Mouse (Mus musculus): Measurements from ENCODE around the gene 4930550C14Rik. TPM values are rescaled to one million over a fixed set of nuclear protein-coding genes. Genes with fewer than 3 reads are reported as not detected.

4930550C14Rik gene
- 0.22 and 0.73 TPM in 2 replicates for polyA plus RNA-seq (2012; rRNA removed)

DNA sequence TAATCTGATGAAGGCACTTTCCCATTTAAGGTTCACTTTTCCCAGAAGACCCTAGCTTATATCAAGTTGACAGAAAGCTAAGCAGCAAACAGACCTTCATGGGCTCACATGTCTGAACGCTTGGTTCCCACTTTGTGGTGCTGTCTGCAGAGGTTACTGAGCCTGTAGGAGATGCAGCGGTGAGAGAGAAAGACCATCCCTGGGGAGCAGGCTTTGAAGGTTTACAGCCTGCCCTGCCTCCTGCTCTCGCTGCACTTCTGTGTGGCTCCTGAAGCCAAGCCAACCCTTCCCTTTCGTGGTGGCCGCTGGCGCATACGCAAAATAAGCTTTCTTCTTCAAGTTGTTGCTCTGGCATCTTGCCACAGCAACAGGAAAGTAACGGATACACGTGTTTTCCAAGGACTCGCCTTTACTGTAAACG is at the start of gene 4930550C14Rik:
TSS of gene 4930550C14Rik (plus strand) at position 35 of the 421 bp plus-strand sequence.

DNA sequence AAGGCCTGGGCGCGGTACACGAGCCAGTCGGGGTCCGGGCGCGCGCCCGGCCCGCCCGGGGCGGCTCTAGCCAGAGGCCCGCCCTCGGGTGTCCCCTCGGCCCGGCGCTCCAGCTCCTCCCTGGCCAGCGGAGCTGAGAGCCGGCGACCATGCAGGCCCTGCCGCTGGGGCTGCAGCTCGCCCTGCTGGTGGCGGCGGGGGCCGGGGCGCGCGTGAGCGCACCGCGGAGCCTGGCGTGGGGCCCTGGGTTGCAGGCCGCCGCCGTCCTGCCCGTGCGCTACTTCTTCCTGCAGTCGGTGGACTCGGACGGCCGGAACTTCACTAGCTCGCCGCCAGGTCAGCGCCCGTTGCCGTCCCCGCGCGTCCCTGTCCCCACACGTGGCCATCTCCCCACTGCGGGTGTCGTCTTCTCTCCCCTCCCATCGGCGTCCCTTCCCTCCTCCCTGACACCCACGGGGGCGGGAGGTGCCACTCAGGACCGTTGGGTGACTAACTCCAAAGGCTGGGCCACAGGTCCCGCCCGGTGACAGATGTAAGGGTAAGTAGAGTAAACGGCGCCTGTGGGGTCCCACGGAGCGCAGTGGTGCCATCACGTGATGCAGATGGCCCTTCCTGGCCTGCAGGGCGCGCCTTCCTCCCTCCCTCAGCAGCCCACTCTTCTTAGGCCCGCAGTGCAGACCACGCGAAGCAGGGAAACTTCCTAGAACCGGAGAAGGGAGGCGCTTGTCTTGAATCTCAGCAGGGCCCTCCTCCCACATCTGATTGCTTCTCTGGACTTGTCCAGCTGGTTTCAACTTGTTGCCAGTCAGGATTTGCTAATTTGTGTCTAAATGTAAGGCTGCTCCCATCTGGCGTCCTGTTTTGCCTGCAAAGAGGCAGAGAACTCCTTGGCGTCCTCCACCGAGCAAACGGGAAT is 17.9 kb upstream of the 4930550C14Rik start, which contains the start of gene Kdelc2:
TSS of gene Kdelc2 (plus strand) at position 75 of the 916 bp plus-strand sequence.

Other genes with a start within 250 kb of the 4930550C14Rik start
- 15.0 and 16.2 TPM in 2 replicates for gene Ddx10, start 154.3 kb upstream of the 4930550C14Rik start, polyA plus RNA-seq (2012; rRNA removed)
- 0.07 and 0.18 TPM in 2 replicates for gene Exph5, start 100.7 kb upstream of the 4930550C14Rik start, polyA plus RNA-seq (2012; rRNA removed)
- gene Kdelc2, start 18.3 kb upstream of the 4930550C14Rik start, polyA plus RNA-seq (2012; rRNA removed) = 2.9 and 5.3 TPM in 2 replicates
- gene Atm, start 134.4 kb downstream of the 4930550C14Rik start, polyA plus RNA-seq (2012; rRNA removed) = 11.4 and 11.8 TPM in 2 replicates
- 11.1 and 11.6 TPM in 2 replicates for gene Npat, start 134.7 kb downstream of the 4930550C14Rik start, polyA plus RNA-seq (2012; rRNA removed)
- gene Acat1, start 208.1 kb downstream of the 4930550C14Rik start, polyA plus RNA-seq (2012; rRNA removed) = 96.6 and 96.9 TPM in 2 replicates